Mouse (Mus musculus) limb, embryonic 13.5 days (tissue): ENCODE results near the gene Zfp992. TPM values are rescaled to one million over a fixed set of nuclear protein-coding genes. Genes with fewer than 3 reads are reported as not detected.
A peak's percentile ranks its signal among the peaks of the same experiment; 100 is the strongest.
"Not testable (repeated sequence)": the region's sequence is repeated elsewhere in the genome, so short reads cannot be mapped to it uniquely, and the experiment has no call there.

ENCODE experiments used
- ATAC-seq: fragments of 200-750 bp; cut with Nextera tagmentation; 2 replicates; pipeline ENCODE4 v1.8.0; 2017; ENCODE audit warnings: low read depth, moderate number of reproducible peaks, moderate TSS enrichment; ENCODE audit not compliant: low FRiP score
- H3K27ac ChIP-seq: fragments of 300-500 bp; sonication (generic); 2 replicates; pipeline ENCODE4 v1.5.1; 2015; ENCODE audit warnings: inconsistent platforms, mild to moderate bottlenecking, moderate library complexity
- H3K27me3 ChIP-seq: fragments of 300-500 bp; sonication (generic); 2 replicates; pipeline ENCODE4 v1.6.1; 2015; ENCODE audit warnings: mild to moderate bottlenecking, inconsistent platforms
- H3K36me3 ChIP-seq: fragments of 300-500 bp; sonication (generic); 2 replicates; pipeline ENCODE4 v1.6.1; 2015; ENCODE audit warnings: inconsistent platforms, mild to moderate bottlenecking, moderate library complexity
- H3K4me1 ChIP-seq: fragments of 300-500 bp; sonication (generic); 2 replicates; pipeline ENCODE4 v1.6.1; 2015; ENCODE audit warnings: inconsistent platforms
- H3K4me2 ChIP-seq: fragments of 300-500 bp; sonication (generic); replicated peaks from 2 replicates; pipeline ENCODE4 v1.6.1; 2015; ENCODE audit warnings: inconsistent platforms, mild to moderate bottlenecking, moderate library complexity
- H3K4me3 ChIP-seq: fragments of 300-500 bp; sonication (generic); 2 replicates; pipeline ENCODE4 v1.5.1; 2015; ENCODE audit warnings: moderate library complexity, mild to moderate bottlenecking, inconsistent platforms
- H3K9ac ChIP-seq: fragments of 300-500 bp; sonication (generic); 2 replicates; pipeline ENCODE4 v1.6.1; 2015; ENCODE audit warnings: mild to moderate bottlenecking, inconsistent platforms
- H3K9me3 ChIP-seq: fragments of 300-500 bp; sonication (generic); 2 replicates; pipeline ENCODE4 v1.6.1; 2016; ENCODE audit warnings: inconsistent platforms
- WGBS: fragments of 180-500 bp; shearing (Covaris S2); methylation state at CpG from one replicate; pipeline ENCODE4 v1.1.7; 2015; 5-methylcytosine and 5-hydroxymethylcytosine counted together
- polyA plus RNA-seq: library from polyadenylated mRNA; unstranded; fragments of >200 nt; fragmentation: Nextera tagmentation; extraction: Ambion mirVana; gene quantifications from 2 replicates; pipeline ENCODE4 v1.2.1, GENCODE M21; 2015

Zfp992 gene
- polyA plus RNA-seq = 3.0 and 3.5 TPM in 2 replicates

GRCm38 (mm10) chr4:146448950-146449349, at the start of gene Zfp992:
TSS of gene Zfp992 (plus strand) at chr4:146449023.
- H3K9me3 ChIP-seq = peaks cover 53% of the 10 kb centered on the region
- H3K27ac ChIP-seq, H3K9ac ChIP-seq, H3K4me1 ChIP-seq, H3K4me2 ChIP-seq, H3K36me3 ChIP-seq, H3K4me3 ChIP-seq, ATAC-seq, H3K27me3 ChIP-seq: not testable (repeated sequence)
- 93% methylated on average over 2 of the region's 2 CpGs for WGBS

- WGBS = 0% methylated on average over 1 of the region's 1 CpGs
- not testable (repeated sequence) for ATAC-seq, H3K4me1 ChIP-seq, H3K9ac ChIP-seq, H3K27me3 ChIP-seq, H3K4me3 ChIP-seq, H3K36me3 ChIP-seq, H3K4me2 ChIP-seq, H3K27ac ChIP-seq
- H3K9me3 ChIP-seq = peaks cover 18% of the 10 kb centered on the region
Measured at GRCm38 (mm10) chr4:146429467-146429866, 19.4 kb upstream of the Zfp992 start.

GRCm38 (mm10) chr4:146430876-146431275, 17.9 kb upstream of the Zfp992 start:
- H3K4me2 ChIP-seq, H3K4me3 ChIP-seq, H3K36me3 ChIP-seq, H3K27ac ChIP-seq, ATAC-seq, H3K9ac ChIP-seq, H3K4me1 ChIP-seq, H3K27me3 ChIP-seq: not testable (repeated sequence)
- WGBS = 60% methylated on average over 2 of the region's 2 CpGs
- H3K9me3 ChIP-seq = peaks cover 18% of the 10 kb centered on the region

- H3K9me3 ChIP-seq = peaks cover 19% of the 10 kb centered on the region
- ATAC-seq, H3K27me3 ChIP-seq, H3K4me3 ChIP-seq, H3K36me3 ChIP-seq, H3K27ac ChIP-seq, H3K9ac ChIP-seq, H3K4me1 ChIP-seq, H3K4me2 ChIP-seq: not testable (repeated sequence)
- WGBS = 87% methylated on average over 2 of the region's 2 CpGs
Measured at GRCm38 (mm10) chr4:146435539-146435938, 13.3 kb upstream of the Zfp992 start.

DNA sequence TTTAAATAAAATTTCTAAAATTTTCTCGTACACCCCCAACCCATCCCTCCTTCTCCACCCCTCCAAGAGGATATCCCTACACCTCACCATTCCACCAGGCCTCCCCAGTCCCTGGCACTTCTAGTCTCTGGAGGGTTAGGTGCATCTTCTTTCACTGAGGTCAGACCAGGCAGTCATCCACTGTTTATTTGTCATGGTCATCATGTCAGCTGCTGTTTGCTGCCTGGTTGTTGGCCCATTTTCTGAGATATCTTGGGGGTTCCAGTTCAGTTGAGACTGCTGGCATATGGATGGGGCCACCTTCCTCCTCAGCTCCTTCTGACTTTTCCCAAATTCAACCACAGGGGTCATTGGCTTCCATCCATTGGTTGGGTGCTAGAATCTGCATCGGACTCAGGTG, 11.6 kb upstream of the Zfp992 start:
- 84% methylated on average over 1 of the region's 2 CpGs for WGBS
- not testable (repeated sequence) for ATAC-seq, H3K27ac ChIP-seq, H3K4me2 ChIP-seq, H3K27me3 ChIP-seq, H3K4me3 ChIP-seq, H3K4me1 ChIP-seq, H3K36me3 ChIP-seq, H3K9ac ChIP-seq
- H3K9me3 ChIP-seq = peaks cover 21% of the 10 kb centered on the region

DNA sequence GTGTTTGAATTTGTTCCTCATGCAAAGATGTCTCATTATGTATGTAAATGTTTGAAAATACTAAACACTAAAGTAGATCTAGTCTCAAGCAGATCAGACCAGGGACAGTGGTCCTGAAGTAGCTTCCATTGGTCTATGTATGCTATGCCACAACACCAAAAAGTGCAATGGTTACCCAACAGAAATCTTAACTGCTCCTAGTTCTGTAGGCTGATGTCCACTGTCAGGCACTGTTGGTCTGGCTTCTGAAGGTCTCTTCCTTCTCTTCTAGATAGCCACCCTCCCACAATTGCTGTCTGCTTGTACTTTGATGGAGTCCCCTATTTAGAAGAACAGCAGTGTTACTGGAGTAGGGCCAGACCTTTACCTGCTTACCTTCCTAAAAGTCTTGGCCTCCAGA, 4.5 kb upstream of the Zfp992 start:
- H3K27ac ChIP-seq, H3K4me3 ChIP-seq, H3K27me3 ChIP-seq, H3K4me2 ChIP-seq, ATAC-seq, H3K36me3 ChIP-seq, H3K4me1 ChIP-seq, H3K9ac ChIP-seq: not testable (repeated sequence)
- H3K9me3 ChIP-seq = peaks cover 50% of the 10 kb centered on the region

DNA sequence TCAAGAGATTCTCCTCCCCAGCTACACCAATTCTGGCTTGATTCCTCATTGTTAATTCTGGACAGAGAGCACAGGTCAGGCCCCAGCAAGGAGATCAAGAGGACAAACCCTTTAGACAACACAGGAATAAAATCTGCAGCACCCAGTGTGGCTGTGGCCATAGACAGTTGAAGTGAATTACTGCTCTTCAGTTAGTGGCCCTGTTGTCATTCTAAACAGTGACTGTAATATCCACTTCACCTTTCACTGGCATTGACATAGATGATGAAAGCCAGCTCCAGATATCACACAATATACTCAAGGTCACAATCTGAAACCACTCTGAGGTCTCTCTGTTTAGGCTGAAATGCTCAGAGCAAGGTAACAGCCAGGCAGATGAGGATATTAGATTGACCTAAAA, 3.7 kb upstream of the Zfp992 start:
- H3K27ac ChIP-seq, H3K4me1 ChIP-seq, H3K4me2 ChIP-seq, H3K9ac ChIP-seq, H3K27me3 ChIP-seq, H3K36me3 ChIP-seq, ATAC-seq, H3K4me3 ChIP-seq: not testable (repeated sequence)
- H3K9me3 ChIP-seq = peaks cover 51% of the 10 kb centered on the region

- H3K9ac ChIP-seq, H3K36me3 ChIP-seq, H3K4me2 ChIP-seq, H3K27ac ChIP-seq, ATAC-seq, H3K4me1 ChIP-seq, H3K4me3 ChIP-seq, H3K27me3 ChIP-seq: not testable (repeated sequence)
- WGBS = 78% methylated on average over 4 of the region's 4 CpGs
- H3K9me3 ChIP-seq = peaks cover 52% of the 10 kb centered on the region
Measured at GRCm38 (mm10) chr4:146446135-146446534, 2.7 kb upstream of the Zfp992 start.

GRCm38 (mm10) chr4:146447016-146447415, 1.8 kb upstream of the Zfp992 start:
- H3K27me3 ChIP-seq, H3K9ac ChIP-seq, H3K4me1 ChIP-seq, H3K36me3 ChIP-seq, ATAC-seq, H3K27ac ChIP-seq, H3K4me3 ChIP-seq, H3K4me2 ChIP-seq: not testable (repeated sequence)
- 85% methylated on average over 2 of the region's 2 CpGs for WGBS
- H3K9me3 ChIP-seq = peaks cover 47% of the 10 kb centered on the region

- H3K27me3 ChIP-seq, H3K4me2 ChIP-seq, H3K4me3 ChIP-seq, H3K27ac ChIP-seq, H3K36me3 ChIP-seq, H3K9ac ChIP-seq, H3K4me1 ChIP-seq, ATAC-seq: not testable (repeated sequence)
- 86% methylated on average over 5 of the region's 5 CpGs for WGBS
- peaks cover 53% of the 10 kb centered on the region for H3K9me3 ChIP-seq
Measured at GRCm38 (mm10) chr4:146449711-146450110, 888 bp downstream of the Zfp992 start.

DNA sequence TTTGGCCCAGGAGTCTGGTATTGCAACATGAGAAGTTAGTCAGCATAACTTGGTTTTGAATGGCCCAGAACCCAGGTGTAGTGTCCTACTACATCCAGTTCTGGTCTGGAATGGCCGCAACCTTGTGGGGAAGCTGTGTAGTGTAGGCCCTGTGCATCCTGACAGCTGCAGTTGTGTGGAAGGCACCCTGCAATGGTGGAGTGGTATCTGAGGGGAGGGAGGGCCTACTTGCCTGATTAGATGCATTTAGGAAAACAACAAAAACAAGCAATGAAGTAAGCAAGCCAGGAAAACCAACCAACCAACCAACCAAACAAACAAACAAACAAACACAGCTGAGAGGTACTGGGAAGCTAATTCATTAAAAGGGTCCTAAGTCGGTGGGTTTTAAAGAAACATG, 3.8 kb downstream of the Zfp992 start:
- not testable (repeated sequence) for ATAC-seq, H3K27ac ChIP-seq, H3K27me3 ChIP-seq, H3K4me2 ChIP-seq, H3K4me1 ChIP-seq, H3K4me3 ChIP-seq, H3K36me3 ChIP-seq, H3K9ac ChIP-seq
- H3K9me3 ChIP-seq = peaks cover 60% of the 10 kb centered on the region
- 86% methylated on average over 2 of the region's 2 CpGs for WGBS

DNA sequence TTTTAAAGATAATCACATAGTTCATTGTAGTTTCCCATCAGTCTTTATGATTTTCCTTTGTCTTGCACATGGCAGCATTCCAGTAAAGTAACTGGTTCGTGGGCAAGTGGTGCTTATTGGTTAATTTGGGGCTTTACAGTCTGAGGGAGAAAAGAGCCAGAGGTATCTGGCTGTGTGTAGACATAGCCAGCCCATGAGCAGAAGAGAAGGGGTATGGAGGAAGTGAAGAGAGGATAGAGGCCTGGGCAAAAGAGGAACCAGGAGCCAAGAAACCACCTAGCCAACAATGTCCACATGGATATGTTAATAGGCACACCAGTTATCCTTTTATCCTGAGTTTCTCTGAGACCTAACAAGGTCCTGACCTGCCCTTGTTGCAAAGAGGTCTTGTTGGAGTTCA, 5.3 kb downstream of the Zfp992 start:
- not testable (repeated sequence) for H3K27ac ChIP-seq, H3K4me2 ChIP-seq, H3K4me1 ChIP-seq, H3K9ac ChIP-seq, H3K36me3 ChIP-seq, H3K4me3 ChIP-seq, H3K27me3 ChIP-seq
- peaks cover 58% of the 10 kb centered on the region for H3K9me3 ChIP-seq
- 0 out of 2 replicates have a peak, but pooled peaks have one; percentile 8 for ATAC-seq
- 70% methylated on average over 1 of the region's 1 CpGs for WGBS

GRCm38 (mm10) chr4:146454896-146455295, 6.1 kb downstream of the Zfp992 start:
- ATAC-seq = peak; percentile 10; the same call in 1 of the 2 replicates
- 0 out of 2 replicates have a peak, but pooled peaks cover 7% of the 10 kb centered on the region for H3K36me3 ChIP-seq
- WGBS = 52% methylated on average over 2 of the region's 2 CpGs

More at GRCm38 (mm10) chr4:146454896-146455295, 6.1 kb downstream of the Zfp992 start:
- Histone ChIP-seq H3K9ac (no peak overlapping the region), H3K27ac (no peak overlapping the region), H3K4me1 (no peaks in the 10 kb centered on the region), H3K27me3 (no peaks in the 10 kb centered on the region), H3K9me3 (peaks cover 61% of the 10 kb centered on the region), H3K4me3 (no peak overlapping the region), H3K4me2 (no peak overlapping the region)
